ENCODE assay signal across 14 mouse cellular contexts in genomic region chr16:6885617-6886016, GRCm38 (mm10).
"Had no signal": no experiment of that assay in that cellular context is flagged by ENCODE, and none has a peak within 500 bp of the region (broad histone marks: within the 10 kb centered on the region; RNA-seq: fewer than 3 reads in every experiment).

No protein-coding gene starts in this region.

- H3K36me3 ChIP-seq: limb, embryonic 13.5 days; midbrain, embryonic 12.5 days; neural tube, embryonic 13.5 days; stomach, embryonic 15.5 days had no signal

- H3K27ac ChIP-seq: layer of hippocampus, adult 2 months; limb, embryonic 13.5 days; liver, embryonic 14.5 days; midbrain, embryonic 12.5 days; stomach, embryonic 15.5 days had no signal

- H3K4me2 ChIP-seq: limb, embryonic 13.5 days; midbrain, embryonic 12.5 days; neural tube, embryonic 13.5 days; stomach, embryonic 15.5 days had no signal

- H3K4me1 ChIP-seq: stomach, embryonic 15.5 days had no signal

- ATAC-seq: midbrain, embryonic 16.5 days had no signal

- H3K9ac ChIP-seq: limb, embryonic 13.5 days; liver, embryonic 14.5 days; midbrain, embryonic 12.5 days; neural tube, embryonic 13.5 days; stomach, embryonic 15.5 days had no signal

- H3K4me3 ChIP-seq: layer of hippocampus, adult 2 months; limb, embryonic 13.5 days; midbrain, embryonic 12.5 days; neural tube, embryonic 13.5 days; stomach, embryonic 15.5 days had no signal

- H3K9me3 ChIP-seq: limb, embryonic 13.5 days; midbrain, embryonic 12.5 days; neural tube, embryonic 13.5 days; stomach, embryonic 15.5 days had no signal

- DNase-seq: kidney, adult 11 months; kidney, postnatal 10 days; kidney, postnatal 4 days; left cerebral cortex, postnatal 4 days; right cerebral cortex, postnatal 14 days; thymus, adult 2 months; thymus, postnatal 4 days had no signal

- H3K27me3 ChIP-seq: limb, embryonic 13.5 days; midbrain, embryonic 12.5 days; neural tube, embryonic 13.5 days; stomach, embryonic 15.5 days had no signal
